18 mouse cellular contexts compared by ENCODE assay signal in genomic region chr10:122116636-122117035, GRCm38 (mm10). TPM values are rescaled to one million over a fixed set of nuclear protein-coding genes. Genes with fewer than 3 reads are reported as not detected.
DNase-seq lines count a peak whose midpoint lies in the region; ATAC-seq and TF ChIP-seq lines count a peak whose summit lies in the region.
"Had no signal": no experiment of that assay in that cellular context is flagged by ENCODE, and none has a peak within 500 bp of the region (broad histone marks: within the 10 kb centered on the region; RNA-seq: fewer than 3 reads in every experiment).

No protein-coding gene starts in this region.

- H3K36me3 ChIP-seq in embryonic facial prominence, embryonic 15.5 days: no peaks in the 10 kb centered on the region
- H3K36me3 ChIP-seq in embryonic facial prominence, embryonic 10.5 days (replicated peaks): no peaks in the 10 kb centered on the region
- no peaks in the 10 kb centered on the region for H3K36me3 ChIP-seq in thymus, adult 2 months (ENCODE audit: control insufficient read depth, insufficient read depth, low read length)
- no peaks in the 10 kb centered on the region for H3K36me3 ChIP-seq in liver, embryonic 13.5 days
- no peaks in the 10 kb centered on the region for H3K36me3 ChIP-seq in forebrain, embryonic 12.5 days (replicated peaks)
- H3K36me3 ChIP-seq: stomach, embryonic 15.5 days had no signal

- TF ChIP-seq POLR2A in thymus, adult 2 months (IDR thresholded peaks at IDR 0.05; ENCODE audit: control insufficient read depth, extremely low read depth, insufficient read depth, low read length, poor library complexity): no peak

- 83% methylated on average over 11 of the region's 11 CpGs for WGBS in embryonic facial prominence, embryonic 15.5 days
- 84% methylated on average over 11 of the region's 11 CpGs for WGBS in embryonic facial prominence, embryonic 10.5 days
- 52% methylated on average over 11 of the region's 11 CpGs for WGBS in thymus, adult 2 months
- 29% methylated on average over 11 of the region's 11 CpGs for WGBS in liver, embryonic 13.5 days (ENCODE audit: insufficient replicate concordance)
- WGBS in forebrain, embryonic 12.5 days: 91% methylated on average over 11 of the region's 11 CpGs

- TF ChIP-seq CTCF in thymus, adult 2 months (IDR thresholded peaks at IDR 0.05; ENCODE audit: borderline replicate concordance, control insufficient read depth, extremely low read depth, insufficient read depth, low read length, poor library complexity): no peak

- no peaks in the 10 kb centered on the region for H3K27me3 ChIP-seq in embryonic facial prominence, embryonic 15.5 days
- H3K27me3 ChIP-seq in embryonic facial prominence, embryonic 10.5 days (replicated peaks; ENCODE audit: low read depth, poor library complexity, severe bottlenecking): no peaks in the 10 kb centered on the region
- H3K27me3 ChIP-seq in thymus, adult 2 months (ENCODE audit: control insufficient read depth, insufficient read depth, low read length): no peaks in the 10 kb centered on the region
- H3K27me3 ChIP-seq in liver, embryonic 13.5 days: no peaks in the 10 kb centered on the region
- no peaks in the 10 kb centered on the region for H3K27me3 ChIP-seq in forebrain, embryonic 12.5 days
- H3K27me3 ChIP-seq: CH12.LX; stomach, embryonic 15.5 days had no signal

- H3K27ac ChIP-seq in embryonic facial prominence, embryonic 15.5 days (replicated peaks): 0 out of 2 replicates have a peak overlapping the region, but pooled peaks have one; percentile 28
- H3K27ac ChIP-seq in embryonic facial prominence, embryonic 10.5 days (replicated peaks): no peak overlapping the region
- H3K27ac ChIP-seq in thymus, adult 2 months (ENCODE audit: control insufficient read depth, insufficient read depth, low read length): no peak overlapping the region
- no peak overlapping the region for H3K27ac ChIP-seq in liver, embryonic 13.5 days
- no peak overlapping the region for H3K27ac ChIP-seq in forebrain, embryonic 12.5 days
- H3K27ac ChIP-seq: stomach, embryonic 15.5 days had no signal

- no peak overlapping the region for H3K4me3 ChIP-seq in embryonic facial prominence, embryonic 15.5 days (replicated peaks)
- H3K4me3 ChIP-seq in embryonic facial prominence, embryonic 10.5 days: no peak overlapping the region
- H3K4me3 ChIP-seq in thymus, adult 2 months (ENCODE audit: control insufficient read depth, insufficient read depth, low read length): 0 out of 2 replicates have a peak overlapping the region, but pooled peaks have one; percentile 7
- H3K4me3 ChIP-seq in liver, embryonic 13.5 days (replicated peaks): no peak overlapping the region
- H3K4me3 ChIP-seq in forebrain, embryonic 12.5 days (replicated peaks): no peak overlapping the region
- H3K4me3 ChIP-seq: stomach, embryonic 15.5 days had no signal

- no peak overlapping the region for H3K4me2 ChIP-seq in embryonic facial prominence, embryonic 15.5 days (replicated peaks)
- H3K4me2 ChIP-seq in liver, embryonic 13.5 days: 0 out of 2 replicates have a peak overlapping the region, but pooled peaks have one; percentile 10
- H3K4me2 ChIP-seq in forebrain, embryonic 12.5 days: no peak overlapping the region
- H3K4me2 ChIP-seq: stomach, embryonic 15.5 days had no signal

- ATAC-seq in embryonic facial prominence, embryonic 15.5 days (ENCODE audit: insufficient number of reproducible peaks, low FRiP score, low TSS enrichment, low read depth): no peak
- ATAC-seq in liver, embryonic 13.5 days (ENCODE audit: low read depth): no peak
- ATAC-seq in forebrain, embryonic 12.5 days (ENCODE audit: low FRiP score): no peak
- ATAC-seq: forebrain, postnatal 0 days; midbrain, embryonic 16.5 days had no signal

- no peak for DNase-seq in embryonic facial prominence, embryonic 10.5 days (ENCODE audit: low spot score)
- no peak for DNase-seq in thymus, adult 2 months
- no peak for DNase-seq in thymus, postnatal 4 days
- no peak for DNase-seq in liver, embryonic 13.5 days
- DNase-seq in cerebellum, postnatal 14 days: no peak
- no peak for DNase-seq in left cerebral cortex, adult 18-20 months (ENCODE audit: low spot score in 2 of 2)
- DNase-seq: adrenal gland, adult 8-10 months; cerebellum, adult 11 months; cerebellum, postnatal 36 days; forebrain, postnatal 0 days; heart, adult 18-20 months; kidney, adult 9 months; right cerebral cortex, adult 18-20 months had no signal

- no peak overlapping the region for H3K9ac ChIP-seq in embryonic facial prominence, embryonic 15.5 days
- H3K9ac ChIP-seq in liver, embryonic 13.5 days: no peak overlapping the region
- H3K9ac ChIP-seq in forebrain, embryonic 12.5 days: no peak overlapping the region
- H3K9ac ChIP-seq: forebrain, postnatal 0 days; stomach, embryonic 15.5 days had no signal

- 0 out of 2 replicates have a peak, but pooled peaks cover 4% of the 10 kb centered on the region for H3K4me1 ChIP-seq in embryonic facial prominence, embryonic 15.5 days
- peaks cover 5% of the 10 kb centered on the region; the same call in 1 of the 2 replicates for H3K4me1 ChIP-seq in embryonic facial prominence, embryonic 10.5 days
- H3K4me1 ChIP-seq in thymus, adult 2 months (replicated peaks; ENCODE audit: control insufficient read depth, insufficient read depth, low read length): 0 out of 2 replicates have a peak, but pooled peaks cover 5% of the 10 kb centered on the region
- H3K4me1 ChIP-seq in liver, embryonic 13.5 days (replicated peaks): no peaks in the 10 kb centered on the region
- H3K4me1 ChIP-seq in forebrain, embryonic 12.5 days: peaks cover 10% of the 10 kb centered on the region
- H3K4me1 ChIP-seq: stomach, embryonic 15.5 days had no signal

- H3K9me3 ChIP-seq in embryonic facial prominence, embryonic 15.5 days (replicated peaks): no peaks in the 10 kb centered on the region
- H3K9me3 ChIP-seq in embryonic facial prominence, embryonic 10.5 days: no peaks in the 10 kb centered on the region
- H3K9me3 ChIP-seq in liver, embryonic 13.5 days (replicated peaks): no peaks in the 10 kb centered on the region
- no peaks in the 10 kb centered on the region for H3K9me3 ChIP-seq in forebrain, embryonic 12.5 days
- H3K9me3 ChIP-seq: stomach, embryonic 15.5 days had no signal

RNA-seq across cellular contexts. Expression of gene Rxylt1, which starts 19.5 kb away (rescaled TPM):
- polyA plus RNA-seq in embryonic facial prominence, embryonic 15.5 days (2015; fragmentation: Nextera tagmentation; extraction: Ambion mirVana): 47.5 and 51.2 TPM in 2 replicates
- polyA plus RNA-seq in embryonic facial prominence, embryonic 10.5 days (2016; fragmentation: Nextera tagmentation; extraction: Ambion mirVana): 37.7 and 40.0 TPM in 2 replicates
- polyA plus RNA-seq in thymus, adult 2 months (2012; rRNA removed): 4.0 and 4.6 TPM in 2 replicates
- polyA plus RNA-seq in liver, embryonic 13.5 days (2015; fragmentation: Nextera tagmentation; extraction: Ambion mirVana): 18.5 and 19.4 TPM in 2 replicates
- 28.1 and 36.7 TPM in 2 replicates for polyA plus RNA-seq in forebrain, embryonic 12.5 days (2016; fragmentation: Nextera tagmentation; extraction: Ambion mirVana)
- 10 to 100 TPM; 33.5 to 40.2 TPM for total RNA-seq in left cerebral cortex, adult 18-20 months (2021)
